Mouse (Mus musculus): Measurements from ENCODE around the gene Tbxa2r.

- TF ChIP-seq CTCF (IDR thresholded peaks at IDR 0.05; ENCODE audit: control insufficient read depth, insufficient read depth, insufficient replicate concordance, low read depth, low read length) (no peak), POLR2A (IDR thresholded peaks at IDR 0.05; ENCODE audit: control insufficient read depth, low read depth, low read length) (no peak)
Measured at GRCm38 (mm10) chr10:81291511-81292104, 36.9 kb upstream of the Tbxa2r start, which contains the start of gene Tjp3.
